Mouse (Mus musculus) hindbrain, embryonic 13.5 days (tissue): ENCODE measurements around the gene Cd68. TPM values are rescaled to one million over a fixed set of nuclear protein-coding genes. Genes with fewer than 3 reads are reported as not detected.
"Not testable (repeated sequence)": the region's sequence is repeated elsewhere in the genome, so short reads cannot be mapped to it uniquely, and the experiment has no call there.

Experiments
- ATAC-seq: fragments of 200-750 bp; cut with Nextera tagmentation; 2 replicates; pipeline ENCODE4 v1.8.0; 2017; ENCODE audit warnings: moderate TSS enrichment; ENCODE audit not compliant: low FRiP score
- H3K27ac ChIP-seq: fragments of 300-500 bp; sonication (generic); 2 replicates; pipeline ENCODE4 v1.5.1; 2015; ENCODE audit warnings: inconsistent platforms, mild to moderate bottlenecking, moderate library complexity
- H3K27me3 ChIP-seq: fragments of 300-500 bp; sonication (generic); 2 replicates; pipeline ENCODE4 v1.6.1; 2015; ENCODE audit warnings: mild to moderate bottlenecking, inconsistent platforms
- H3K36me3 ChIP-seq: fragments of 300-500 bp; sonication (generic); 2 replicates; pipeline ENCODE4 v1.6.1; 2015; ENCODE audit warnings: mild to moderate bottlenecking, inconsistent platforms
- H3K4me1 ChIP-seq: fragments of 300-500 bp; sonication (generic); replicated peaks from 2 replicates; pipeline ENCODE4 v1.6.1; 2015; ENCODE audit warnings: inconsistent platforms
- H3K4me2 ChIP-seq: fragments of 300-500 bp; sonication (generic); 2 replicates; pipeline ENCODE4 v1.6.1; 2015; ENCODE audit warnings: inconsistent platforms, mild to moderate bottlenecking, moderate library complexity
- H3K4me3 ChIP-seq: fragments of 300-500 bp; sonication (generic); 2 replicates; pipeline ENCODE4 v1.5.1; 2015; ENCODE audit warnings: mild to moderate bottlenecking, inconsistent platforms
- H3K9ac ChIP-seq: fragments of 300-500 bp; sonication (generic); 2 replicates; pipeline ENCODE4 v1.6.1; 2015; ENCODE audit warnings: mild to moderate bottlenecking, inconsistent platforms
- H3K9me3 ChIP-seq: fragments of 300-500 bp; sonication (generic); 2 replicates; pipeline ENCODE4 v1.6.1; 2016; ENCODE audit warnings: inconsistent platforms
- WGBS: fragments of 180-500 bp; shearing (Covaris S2); methylation state at CpG from one replicate; pipeline ENCODE4 v1.1.7; 2015; 5-methylcytosine and 5-hydroxymethylcytosine counted together
- polyA plus RNA-seq: library from polyadenylated mRNA; unstranded; fragments of >200 nt; fragmentation: Nextera tagmentation; extraction: Ambion mirVana; gene quantifications from 2 replicates; pipeline ENCODE4 v1.2.1, GENCODE M21; 2015

Gene Cd68
- polyA plus RNA-seq, 1 experiment from 2014 or later = 9.8 TPM

DNA sequence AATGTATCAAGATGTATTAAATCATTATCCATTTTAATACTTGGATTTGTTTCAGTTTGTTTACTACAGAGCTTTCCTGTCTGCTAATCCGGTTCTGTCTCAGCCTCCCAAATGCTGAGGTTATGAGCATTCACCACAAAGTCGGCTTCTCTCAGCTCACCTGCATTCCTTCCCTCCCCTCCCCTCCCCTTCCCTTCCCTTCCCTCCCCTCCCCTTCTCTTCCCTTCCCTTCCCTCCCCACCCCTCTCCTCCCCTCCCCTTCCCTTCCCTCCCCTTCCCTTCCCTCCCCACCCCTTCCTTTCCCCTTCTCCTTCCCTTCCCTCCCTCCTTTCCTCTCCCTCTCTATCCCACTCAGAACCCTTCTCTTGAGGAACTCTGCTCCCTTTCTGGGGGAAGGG, 38.7 kb upstream of the Cd68 start:
- H3K27ac ChIP-seq = no peak overlapping the region
- H3K9ac ChIP-seq = no peak overlapping the region
- no peak overlapping the region for H3K4me3 ChIP-seq
- 50% methylated on average over 2 of the region's 2 CpGs for WGBS
- H3K27me3 ChIP-seq = peaks cover 4% of the 10 kb centered on the region; the same call in 1 of the 2 replicates
- no peak for ATAC-seq
- H3K4me2 ChIP-seq = no peak overlapping the region
- peaks cover under 1% of the 10 kb centered on the region; the same call in 1 of the 2 replicates for H3K4me1 ChIP-seq
- H3K9me3 ChIP-seq = no peaks in the 10 kb centered on the region
- H3K36me3 ChIP-seq = no peaks in the 10 kb centered on the region

- H3K36me3 ChIP-seq = no peaks in the 10 kb centered on the region
- peaks cover 4% of the 10 kb centered on the region; the same call in 1 of the 2 replicates for H3K27me3 ChIP-seq
- H3K27ac ChIP-seq = no peak overlapping the region
- H3K9me3 ChIP-seq = no peaks in the 10 kb centered on the region
- H3K4me1 ChIP-seq = no peaks in the 10 kb centered on the region
- no peak overlapping the region for H3K4me2 ChIP-seq
- H3K4me3 ChIP-seq = no peak overlapping the region
- no peak overlapping the region for H3K9ac ChIP-seq
- WGBS = 72% methylated on average over 8 of the region's 8 CpGs
- ATAC-seq = no peak
These were observed 38.1 kb upstream of the Cd68 start for GRCm38 (mm10) chr11:69703814-69704612.

- not testable (repeated sequence) for H3K4me2 ChIP-seq, H3K4me3 ChIP-seq, H3K9ac ChIP-seq, H3K27me3 ChIP-seq, H3K27ac ChIP-seq, H3K4me1 ChIP-seq, H3K36me3 ChIP-seq, ATAC-seq, H3K9me3 ChIP-seq
- 69% methylated on average over 3 of the region's 3 CpGs for WGBS
These were observed 37.4 kb upstream of the Cd68 start for GRCm38 (mm10) chr11:69703381-69703780.

- ATAC-seq, H3K4me2 ChIP-seq, H3K27me3 ChIP-seq, H3K9me3 ChIP-seq, H3K4me3 ChIP-seq, H3K9ac ChIP-seq, H3K27ac ChIP-seq, H3K36me3 ChIP-seq, H3K4me1 ChIP-seq: not testable (repeated sequence)
- 95% methylated on average over 10 of the region's 10 CpGs for WGBS
These were observed 36.9 kb upstream of the Cd68 start for GRCm38 (mm10) chr11:69702886-69703285.

DNA sequence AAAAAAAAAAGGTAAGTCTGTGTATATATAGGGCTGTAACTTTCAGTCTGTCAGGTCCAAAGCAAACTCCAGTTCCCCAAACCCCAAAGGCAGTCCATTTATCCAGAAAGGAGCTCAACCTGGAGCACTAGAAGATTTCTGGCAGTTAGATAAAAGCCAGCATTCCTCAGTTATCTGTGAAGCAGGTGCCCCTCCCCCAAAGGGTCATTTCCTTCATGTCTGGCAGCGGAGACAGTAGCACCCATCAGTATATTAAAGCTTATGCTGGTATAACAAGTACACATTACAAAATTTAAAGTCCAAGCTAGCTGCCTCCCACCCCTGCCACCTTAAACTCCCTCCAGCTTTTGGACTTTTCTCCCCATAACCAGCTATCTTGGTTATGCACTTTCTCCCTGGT, 33.6 kb upstream of the Cd68 start:
- peaks cover 4% of the 10 kb centered on the region; the same call in 1 of the 2 replicates for H3K27me3 ChIP-seq
- H3K4me1 ChIP-seq = peaks cover 11% of the 10 kb centered on the region
- no peak overlapping the region for H3K4me2 ChIP-seq
- no peak overlapping the region for H3K27ac ChIP-seq
- 79% methylated on average over 1 of the region's 1 CpGs for WGBS
- no peak overlapping the region for H3K9ac ChIP-seq
- ATAC-seq = no peak
- H3K4me3 ChIP-seq = no peak overlapping the region
- H3K36me3 ChIP-seq = no peaks in the 10 kb centered on the region
- H3K9me3 ChIP-seq = no peaks in the 10 kb centered on the region

- Histone ChIP-seq H3K4me1 (peaks cover 11% of the 10 kb centered on the region), H3K9me3 (no peaks in the 10 kb centered on the region), H3K36me3 (no peaks in the 10 kb centered on the region), H3K4me3 (no peak overlapping the region), H3K9ac (no peak overlapping the region), H3K4me2 (no peak overlapping the region), H3K27me3 (peaks cover 4% of the 10 kb centered on the region; the same call in 1 of the 2 replicates), H3K27ac (no peak overlapping the region)
- no peak for ATAC-seq
- 67% methylated on average over 5 of the region's 5 CpGs for WGBS
These were observed 32.6 kb upstream of the Cd68 start for GRCm38 (mm10) chr11:69698574-69698973.

DNA sequence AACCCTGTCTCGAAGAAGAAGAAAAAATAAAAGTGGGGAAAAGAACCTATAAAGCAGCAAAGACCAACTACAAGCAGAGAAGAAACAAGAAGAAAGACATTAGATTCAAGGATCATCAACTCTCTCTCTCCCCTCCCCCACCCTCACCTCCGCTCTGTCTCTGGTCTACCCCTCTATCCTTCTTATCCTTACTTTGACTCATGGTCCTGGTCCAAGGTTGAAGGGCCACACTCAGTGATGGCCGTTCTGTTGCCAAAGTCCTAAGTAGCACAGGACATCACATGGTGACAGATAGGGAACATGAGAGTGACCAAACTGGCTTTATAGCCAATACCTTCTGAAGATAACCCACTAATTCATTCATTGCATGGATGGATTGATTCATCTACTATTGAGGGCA, 31.4 kb upstream of the Cd68 start:
- Histone ChIP-seq H3K4me1 (peaks cover 11% of the 10 kb centered on the region), H3K4me3 (no peak overlapping the region), H3K36me3 (no peaks in the 10 kb centered on the region), H3K27me3 (peaks cover 4% of the 10 kb centered on the region; the same call in 1 of the 2 replicates), H3K27ac (no peak overlapping the region), H3K4me2 (no peak overlapping the region), H3K9ac (no peak overlapping the region), H3K9me3 (no peaks in the 10 kb centered on the region)
- WGBS = 96% methylated on average over 3 of the region's 3 CpGs
- no peak for ATAC-seq

DNA sequence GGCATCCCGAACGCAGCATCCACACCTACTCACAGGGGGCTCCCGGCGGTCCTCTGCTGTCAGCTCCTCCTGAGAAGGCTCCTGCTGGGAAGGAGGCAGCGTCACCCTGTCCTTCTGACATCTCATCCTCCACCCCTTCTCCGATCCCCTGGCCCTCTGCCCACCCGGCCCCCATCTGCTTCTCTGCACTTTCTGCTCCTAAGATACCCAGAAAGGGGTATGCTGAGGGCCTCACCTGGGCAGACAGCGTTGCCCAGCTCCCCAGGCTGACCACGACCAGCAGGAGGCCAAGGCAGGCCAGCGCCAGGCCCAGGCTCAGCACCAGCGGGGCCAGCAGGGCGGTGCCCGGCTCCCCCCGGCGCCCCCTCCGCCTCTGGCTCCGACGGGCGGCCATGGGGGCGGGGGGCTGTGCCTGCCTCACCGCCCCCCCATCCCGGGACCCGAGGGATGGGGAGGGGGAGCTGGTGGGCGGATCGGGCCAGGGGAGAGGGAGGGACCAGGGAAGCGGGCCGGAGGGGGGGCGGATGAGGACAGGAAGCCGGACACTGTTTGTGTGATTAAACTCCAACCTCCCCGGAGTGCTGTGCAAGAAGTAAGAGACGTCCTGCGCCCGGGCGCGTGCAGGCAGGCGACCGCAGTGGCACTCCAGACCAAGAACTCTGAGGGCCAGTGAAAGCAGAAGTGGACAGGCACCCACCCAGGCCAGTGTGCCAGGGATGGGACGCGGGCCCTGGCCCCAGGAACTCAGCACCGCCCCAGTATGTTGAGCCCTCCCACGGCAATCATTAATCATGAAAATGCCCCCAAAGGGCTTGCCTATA, 29.6 kb upstream of the Cd68 start, which contains the start of the genes Tnfsf12 and Tnfsfm13:
Tnfsf12 (minus strand) TSS at position 489 of the 821 bp plus-strand sequence.
Tnfsfm13 (minus strand) TSS at position 738 of the 821 bp plus-strand sequence.
- 0 out of 2 replicates have a peak, but pooled peaks have one; percentile 28 for ATAC-seq
- Histone ChIP-seq H3K27me3 (no peaks in the 10 kb centered on the region), H3K4me1 (peaks cover 11% of the 10 kb centered on the region), H3K36me3 (no peaks in the 10 kb centered on the region), H3K27ac (peak within 1 kb of the TSS; percentile 52; the same call in 1 of the 2 replicates), H3K4me3 (peak within 1 kb of the TSS; percentile 49), H3K9me3 (no peaks in the 10 kb centered on the region), H3K9ac (peak within 1 kb of the TSS; percentile 84), H3K4me2 (peak within 1 kb of the TSS; percentile 84)
- WGBS = 2% methylated on average over 25 of the region's 41 CpGs

GRCm38 (mm10) chr11:69695046-69695360, 29.1 kb upstream of the Cd68 start:
- Histone ChIP-seq H3K9ac (peak overlapping the region; percentile 84), H3K4me3 (peak overlapping the region; percentile 49), H3K9me3 (no peaks in the 10 kb centered on the region), H3K4me1 (peaks cover 11% of the 10 kb centered on the region), H3K27ac (no peak overlapping the region), H3K4me2 (peak overlapping the region; percentile 84), H3K36me3 (no peaks in the 10 kb centered on the region), H3K27me3 (no peaks in the 10 kb centered on the region)
- WGBS = 28% methylated on average over 6 of the region's 6 CpGs
- no peak for ATAC-seq

DNA sequence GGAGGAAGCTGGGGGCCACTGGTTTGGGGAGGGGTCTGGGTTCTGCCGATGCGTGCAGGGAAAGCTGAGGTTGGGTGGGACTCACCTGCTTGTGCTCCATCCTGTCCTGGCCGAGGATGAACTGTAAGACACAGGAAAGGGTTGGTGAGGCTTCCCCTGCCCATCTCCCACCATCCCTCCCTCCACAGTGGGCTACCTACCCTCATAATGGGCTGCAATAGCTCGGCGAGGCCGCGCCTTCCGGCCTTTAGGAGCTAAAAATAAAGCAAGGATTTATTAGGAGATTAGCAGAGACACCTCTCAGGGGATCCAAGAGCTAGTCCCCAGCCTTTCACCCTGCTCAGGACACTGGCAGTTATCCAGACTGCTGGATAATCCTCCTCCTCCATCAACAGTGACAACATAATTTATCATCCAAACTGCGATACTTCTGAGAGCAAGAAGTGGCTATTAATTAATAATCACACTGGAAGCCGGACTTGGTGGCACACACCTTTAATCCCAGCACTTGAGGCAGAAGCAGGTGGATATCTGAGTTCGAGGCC, 27.5 kb upstream of the Cd68 start:
- H3K27ac ChIP-seq = no peak overlapping the region
- 74% methylated on average over 11 of the region's 11 CpGs for WGBS
- H3K9ac ChIP-seq = no peak overlapping the region
- ATAC-seq = no peak
- no peak overlapping the region for H3K4me3 ChIP-seq
- no peaks in the 10 kb centered on the region for H3K36me3 ChIP-seq
- no peaks in the 10 kb centered on the region for H3K27me3 ChIP-seq
- no peaks in the 10 kb centered on the region for H3K9me3 ChIP-seq
- H3K4me1 ChIP-seq = peaks cover 11% of the 10 kb centered on the region
- H3K4me2 ChIP-seq = no peak overlapping the region

DNA sequence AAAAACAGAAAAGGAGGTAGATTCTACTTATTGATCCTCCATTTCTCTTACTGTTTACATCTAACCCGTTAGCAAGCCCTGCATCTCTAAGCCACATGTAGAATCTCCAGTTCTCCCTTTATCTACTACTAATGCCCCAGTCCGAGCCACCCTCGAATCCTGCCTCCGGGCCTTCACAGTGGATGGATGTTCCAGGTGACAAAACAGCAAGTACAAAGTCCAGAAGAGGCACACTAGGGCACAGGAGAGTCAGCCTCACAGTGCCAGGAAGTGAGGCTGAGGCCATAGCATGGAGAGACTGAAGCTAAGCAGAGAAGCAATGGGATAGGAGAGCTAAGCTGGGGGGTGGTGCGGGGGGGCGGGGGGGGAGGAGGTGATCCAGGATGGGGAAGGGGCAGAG, 26.9 kb upstream of the Cd68 start:
- Histone ChIP-seq H3K4me3 (no peak overlapping the region), H3K4me1 (peaks cover 11% of the 10 kb centered on the region), H3K9ac (no peak overlapping the region), H3K36me3 (no peaks in the 10 kb centered on the region), H3K4me2 (no peak overlapping the region), H3K9me3 (no peaks in the 10 kb centered on the region), H3K27me3 (no peaks in the 10 kb centered on the region), H3K27ac (no peak overlapping the region)
- ATAC-seq = no peak
- 90% methylated on average over 6 of the region's 6 CpGs for WGBS

- WGBS = 83% methylated on average over 9 of the region's 9 CpGs
- Histone ChIP-seq H3K4me2 (no peak overlapping the region), H3K4me1 (peaks cover 11% of the 10 kb centered on the region), H3K27me3 (peaks cover under 1% of the 10 kb centered on the region; the same call in 1 of the 2 replicates), H3K36me3 (no peaks in the 10 kb centered on the region), H3K27ac (no peak overlapping the region), H3K4me3 (no peak overlapping the region), H3K9me3 (no peaks in the 10 kb centered on the region), H3K9ac (no peak overlapping the region)
- no peak for ATAC-seq
These were observed 26.4 kb upstream of the Cd68 start for GRCm38 (mm10) chr11:69692196-69692811.
